Mouse (Mus musculus) myocyte (in vitro differentiated cells): ENCODE data around the gene Gm9964.

Experiments used
- POLR2A ChIP-seq: IDR thresholded peaks from one replicate; pipeline ENCODE4 v1.6.1; 2011; ENCODE audit warnings: low read depth, mild to moderate bottlenecking, control low read depth, moderate library complexity; ENCODE audit not compliant: insufficient read length
- POLR2AphosphoS2 ChIP-seq: IDR thresholded peaks from one replicate; pipeline ENCODE4 v1.6.1; 2011; ENCODE audit warnings: low read depth, control low read depth; ENCODE audit not compliant: insufficient read length
- USF1 ChIP-seq: IDR thresholded peaks from one replicate; pipeline ENCODE4 v1.6.1; 2011; ENCODE audit warnings: low read depth, mild to moderate bottlenecking, control low read depth, moderate library complexity

DNA sequence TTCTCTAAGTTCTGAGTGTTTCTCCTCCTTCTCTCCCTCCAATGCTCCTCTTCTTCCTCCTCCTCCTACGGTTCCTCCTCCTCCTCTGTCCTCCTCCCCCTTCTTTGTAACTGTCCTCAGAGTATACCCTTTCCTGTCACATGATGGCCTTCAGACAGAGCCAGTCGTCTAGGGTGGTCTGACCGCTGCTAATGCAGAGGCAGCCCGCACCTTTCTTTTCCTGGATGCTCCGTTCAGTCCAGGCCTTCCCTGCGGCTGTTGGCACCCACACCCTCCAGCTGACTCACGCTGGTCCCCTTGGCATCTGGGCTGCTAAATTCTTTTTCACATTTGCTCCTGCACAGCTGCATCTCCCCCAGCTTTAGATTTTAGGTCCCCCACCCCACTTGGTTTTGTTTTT is 9.8 kb upstream of the Gm9964 start:
- peak; percentile 42 for TF ChIP-seq POLR2A
- TF ChIP-seq USF1 = peak; percentile 97
- no peak for TF ChIP-seq POLR2AphosphoS2
